In genomic region chr7:51771895-51772871, GRCm38 (mm10) we compare ENCODE assay signal across 7 mouse cellular contexts.
DNase-seq lines count a peak whose midpoint lies in the region; ATAC-seq and TF ChIP-seq lines count a peak whose summit lies in the region.

No protein-coding gene starts in this region.

- H3K4me1 ChIP-seq in hindbrain, embryonic 10.5 days (replicated peaks): peaks cover 14% of the 10 kb centered on the region
- peaks cover 16% of the 10 kb centered on the region for H3K4me1 ChIP-seq in midbrain, embryonic 15.5 days
- H3K4me1 ChIP-seq in intestine, postnatal 0 days (replicated peaks; ENCODE audit: control insufficient read depth, insufficient read depth, low read length): no peaks in the 10 kb centered on the region

- H3K9ac ChIP-seq in midbrain, embryonic 15.5 days: peak overlapping the region; percentile 8; the same call in 1 of the 2 replicates
- H3K9ac ChIP-seq in intestine, postnatal 0 days (ENCODE audit: low read depth, low read length): no peak overlapping the region

- no peaks in the 10 kb centered on the region for H3K9me3 ChIP-seq in hindbrain, embryonic 10.5 days
- H3K9me3 ChIP-seq in midbrain, embryonic 15.5 days: no peaks in the 10 kb centered on the region
- H3K9me3 ChIP-seq in intestine, postnatal 0 days (ENCODE audit: control insufficient read depth): no peaks in the 10 kb centered on the region

- no peak for TF ChIP-seq CTCF in intestine, postnatal 0 days (IDR thresholded peaks at IDR 0.05; ENCODE audit: low read depth)

- DNase-seq in cerebellum, postnatal 36 days: peak; percentile 31 to 32
- DNase-seq in hindbrain, embryonic 10.5 days (ENCODE audit: low spot score): peak; percentile 47
- DNase-seq in thymus, postnatal 14 days: no peak
- DNase-seq in liver: no peak

- WGBS in hindbrain, embryonic 10.5 days: 61% methylated on average over 8 of the region's 8 CpGs
- 36% methylated on average over 8 of the region's 8 CpGs for WGBS in midbrain, embryonic 15.5 days
- 75% methylated on average over 8 of the region's 8 CpGs for WGBS in intestine, postnatal 0 days

- H3K27ac ChIP-seq in hindbrain, embryonic 10.5 days: peak overlapping the region; percentile 69; the same call in 1 of the 2 replicates
- peak overlapping the region; percentile 88 for H3K27ac ChIP-seq in midbrain, embryonic 15.5 days
- no peak overlapping the region for H3K27ac ChIP-seq in intestine, postnatal 0 days (ENCODE audit: low read depth, low read length)

- ATAC-seq in cerebellum, adult (ENCODE audit: insufficient number of reproducible peaks, low FRiP score, low TSS enrichment): 0 out of 2 replicates have a peak, but pooled peaks have one; percentile 40
- ATAC-seq in midbrain, embryonic 15.5 days (replicated peaks): peak; percentile 97
- no peak for ATAC-seq in intestine, postnatal 0 days

- no peaks in the 10 kb centered on the region for H3K36me3 ChIP-seq in hindbrain, embryonic 10.5 days
- no peaks in the 10 kb centered on the region for H3K36me3 ChIP-seq in midbrain, embryonic 15.5 days (replicated peaks)
- H3K36me3 ChIP-seq in intestine, postnatal 0 days (ENCODE audit: control insufficient read depth, insufficient read depth): no peaks in the 10 kb centered on the region

- H3K4me2 ChIP-seq in midbrain, embryonic 15.5 days: peak overlapping the region; percentile 29
- no peak overlapping the region for H3K4me2 ChIP-seq in intestine, postnatal 0 days (replicated peaks; ENCODE audit: low read depth)

- no peaks in the 10 kb centered on the region for H3K27me3 ChIP-seq in hindbrain, embryonic 10.5 days (ENCODE audit: insufficient read depth, poor library complexity, severe bottlenecking)
- H3K27me3 ChIP-seq in midbrain, embryonic 15.5 days (replicated peaks): no peaks in the 10 kb centered on the region
- H3K27me3 ChIP-seq in intestine, postnatal 0 days (replicated peaks; ENCODE audit: control insufficient read depth, insufficient read depth, low read length): no peaks in the 10 kb centered on the region

- H3K4me3 ChIP-seq in hindbrain, embryonic 10.5 days: no peak overlapping the region
- no peak overlapping the region for H3K4me3 ChIP-seq in midbrain, embryonic 15.5 days
- H3K4me3 ChIP-seq in intestine, postnatal 0 days (ENCODE audit: low read depth, low read length): no peak overlapping the region

Comparison
In these comparisons a context has a peak if more than half of its experiments do, and no peak if none do; other contexts are left out.
1. DNase-seq: peak in cerebellum, postnatal 36 days (2 of 2) and hindbrain, embryonic 10.5 days (single experiment); none in thymus, postnatal 14 days (single experiment) and liver (single experiment).